Mouse (Mus musculus): Measurements from ENCODE around the gene Ear14.
"Not testable (repeated sequence)": the region's sequence is repeated elsewhere in the genome, so short reads cannot be mapped to it uniquely, and the experiment has no call there.

Gene Ear14

GRCm38 (mm10) chr14:51203115-51203514 is at the start of gene Ear14:
Ear14 (plus strand) TSS chr14:51203391.
- DNase-seq (ENCODE audit: low read depth, low spot score): no peak

- DNase-seq (ENCODE audit: low read depth, low spot score): no peak
Observed at GRCm38 (mm10) chr14:51156056-51156735, 47.0 kb upstream of the Ear14 start.

- DNase-seq (ENCODE audit: low read depth, low spot score): no peak
Observed at GRCm38 (mm10) chr14:51156736-51157068, 46.5 kb upstream of the Ear14 start.

GRCm38 (mm10) chr14:51157072-51157471 is 46.1 kb upstream of the Ear14 start:
- DNase-seq (ENCODE audit: low read depth, low spot score): no peak

- not testable (repeated sequence) for DNase-seq (ENCODE audit: low read depth, low spot score)
Observed at GRCm38 (mm10) chr14:51161976-51162375, 41.2 kb upstream of the Ear14 start, which contains the start of gene Rnase2b. Rnase2b (plus strand) TSS chr14:51162260.

GRCm38 (mm10) chr14:51163323-51163722 is 39.9 kb upstream of the Ear14 start:
- not testable (repeated sequence) for DNase-seq (ENCODE audit: low read depth, low spot score)

GRCm38 (mm10) chr14:51165435-51165834 is 37.8 kb upstream of the Ear14 start:
- no peak for DNase-seq (ENCODE audit: low read depth, low spot score)

- no peak for DNase-seq (ENCODE audit: low read depth, low spot score)
Observed at GRCm38 (mm10) chr14:51166068-51166467, 37.1 kb upstream of the Ear14 start.

- not testable (repeated sequence) for DNase-seq (ENCODE audit: low read depth, low spot score)
Observed at GRCm38 (mm10) chr14:51172095-51172865, 30.9 kb upstream of the Ear14 start.

- DNase-seq (ENCODE audit: low read depth, low spot score): not testable (repeated sequence)
Observed at GRCm38 (mm10) chr14:51172947-51173346, 30.2 kb upstream of the Ear14 start.

GRCm38 (mm10) chr14:51173843-51174242 is 29.3 kb upstream of the Ear14 start:
- no peak for DNase-seq (ENCODE audit: low read depth, low spot score)

- not testable (repeated sequence) for DNase-seq (ENCODE audit: low read depth, low spot score)
Observed at GRCm38 (mm10) chr14:51181051-51181450, 22.1 kb upstream of the Ear14 start.

- DNase-seq (ENCODE audit: low read depth, low spot score): no peak
Observed at GRCm38 (mm10) chr14:51195681-51196080, 7.5 kb upstream of the Ear14 start.

GRCm38 (mm10) chr14:51199098-51200023 is 3.8 kb upstream of the Ear14 start, which contains the start of gene Ang2:
Ang2 (minus strand) TSS chr14:51199148.
- no peak for DNase-seq (ENCODE audit: low read depth, low spot score)

GRCm38 (mm10) chr14:51200054-51200453 is 3.1 kb upstream of the Ear14 start:
- DNase-seq (ENCODE audit: low read depth, low spot score): no peak

GRCm38 (mm10) chr14:51200466-51200865 is 2.7 kb upstream of the Ear14 start:
- DNase-seq (ENCODE audit: low read depth, low spot score): no peak

GRCm38 (mm10) chr14:51220075-51220474 is 16.9 kb downstream of the Ear14 start:
- DNase-seq (ENCODE audit: low read depth, low spot score): not testable (repeated sequence)

- DNase-seq (ENCODE audit: low read depth, low spot score): not testable (repeated sequence)
Observed at GRCm38 (mm10) chr14:51229657-51230056, 26.5 kb downstream of the Ear14 start.

GRCm38 (mm10) chr14:51237488-51237887 is 34.3 kb downstream of the Ear14 start:
- DNase-seq (ENCODE audit: low read depth, low spot score): not testable (repeated sequence)

GRCm38 (mm10) chr14:51240899-51241298 is 37.7 kb downstream of the Ear14 start:
- DNase-seq (ENCODE audit: low read depth, low spot score): peak; percentile 66

- no peak for DNase-seq (ENCODE audit: low read depth, low spot score)
Observed at GRCm38 (mm10) chr14:51247736-51248135, 44.5 kb downstream of the Ear14 start.

GRCm38 (mm10) chr14:51250348-51250747 is 47.2 kb downstream of the Ear14 start:
- no peak for DNase-seq (ENCODE audit: low read depth, low spot score)
